Mouse (Mus musculus): ENCODE measurements at regions not wholly inside any gene's neighbourhood (a gene's known extent, or its start where the extent isn't known, plus 50 kb on each side); places are given as distances from the start of the nearest gene placed in this dataset.

GRCm38 (mm10) chr4:142351831-142352230 lies 112.6 kb upstream of the Kazn start:
- TF ChIP-seq CTCF (conservative IDR thresholded peaks at IDR 0.05 in 1 of 2, IDR thresholded peaks at IDR 0.05 in 1 of 2; ENCODE audit: low read depth in 2 of 2, low read length in 2 of 2), result no peak
- TF ChIP-seq NELFE (IDR thresholded peaks at IDR 0.05; ENCODE audit: low read depth, low read length), result no peak
- TF ChIP-seq RAD21 (IDR thresholded peaks at IDR 0.05; ENCODE audit: low read depth, low read length), result no peak
- no peak for TF ChIP-seq MAFK (IDR thresholded peaks at IDR 0.05; ENCODE audit: insufficient replicate concordance, low read length)
- no peak for TF ChIP-seq MYC (IDR thresholded peaks at IDR 0.05; ENCODE audit: low read depth, low read length)
- TF ChIP-seq SMC3 (IDR thresholded peaks at IDR 0.05; ENCODE audit: low read depth, low read length), result no peak

All from CH12.LX (cell line).